Mouse (Mus musculus) liver, embryonic 14 days (tissue): Measurements from ENCODE around the gene Cwc27. TPM values are rescaled to one million over a fixed set of nuclear protein-coding genes. Genes with fewer than 3 reads are reported as not detected.

ENCODE experiments used
- polyA plus RNA-seq: library from polyadenylated mRNA; depleted of rRNA; stranded (reverse); fragments of >200 nt; gene quantifications from 2 replicates; pipeline ENCODE4 v1.2.3, GENCODE M21; 2012; rRNA removed

Gene Cwc27
- 6.7 and 7.3 TPM in 2 replicates for polyA plus RNA-seq

DNA sequence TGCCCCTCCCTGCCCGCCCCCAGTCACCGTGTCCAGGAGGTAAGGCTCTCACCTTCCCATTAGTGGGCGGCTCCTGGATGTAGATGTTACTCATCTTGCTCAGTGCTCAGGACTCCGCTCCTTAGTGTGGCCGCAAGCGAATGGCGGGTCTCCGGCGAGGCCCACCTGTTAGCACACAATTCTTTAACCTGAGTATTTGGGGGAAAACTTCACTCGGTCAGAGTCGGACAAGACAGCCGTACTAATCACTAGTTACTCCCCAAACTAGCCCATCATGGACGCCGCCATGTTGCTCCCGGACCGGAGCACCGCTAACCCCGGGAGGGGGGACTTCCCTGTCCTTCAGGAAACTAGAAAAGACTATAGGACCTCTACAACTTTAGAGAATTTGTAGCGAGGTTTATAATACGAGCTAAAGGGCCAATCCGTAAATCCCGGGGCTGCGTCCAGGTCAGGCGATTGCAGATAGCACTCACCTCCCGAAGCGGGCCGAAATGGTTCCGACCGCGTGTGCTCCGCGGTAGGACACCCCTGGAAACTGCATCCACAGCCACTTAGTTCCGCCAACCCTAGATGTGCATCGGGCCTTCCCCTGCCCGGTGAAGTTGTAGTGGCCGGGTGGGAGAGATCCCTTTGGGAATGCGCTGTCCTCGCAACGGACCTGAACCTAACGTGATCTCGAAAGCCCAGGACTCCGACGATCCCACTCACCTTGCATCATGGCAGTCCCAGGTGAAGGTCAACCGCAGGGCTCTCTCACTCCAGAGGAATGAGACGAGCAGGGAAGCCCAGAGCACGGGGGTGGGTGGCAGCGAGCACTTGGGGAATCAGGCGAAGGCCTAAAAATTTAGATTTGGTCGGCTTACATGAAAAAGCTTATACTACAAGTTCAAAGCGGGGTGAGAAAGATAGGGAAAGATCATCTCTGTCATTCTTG lies at the start of gene Cwc27:
Cwc27 (minus strand) TSS at position 508 of the 937 bp plus-strand sequence.

GRCm38 (mm10) chr13:104863127-104863979 lies 46.4 kb upstream of the Cwc27 start, which contains the start of gene Shisal2b:
Gene Shisal2b (minus strand): TSS chr13:104863893.

GRCm38 (mm10) chr13:104792184-104792583 lies 24.8 kb downstream of the Cwc27 start, which contains the start of gene Srek1ip1:
Gene Srek1ip1 (plus strand): TSS chr13:104792484.

Other genes starting within 250 kb of the Cwc27 start
- gene Srek1ip1, start 24.7 kb downstream of the Cwc27 start, polyA plus RNA-seq: 7.8 and 8.6 TPM in 2 replicates
- not detected in 2 replicates for gene Shisal2b, start 46.8 kb upstream of the Cwc27 start, polyA plus RNA-seq
- gene Rgs7bp, start 237.8 kb upstream of the Cwc27 start, polyA plus RNA-seq: 0.25 and 0.28 TPM in 2 replicates